Mouse (Mus musculus): ENCODE measurements around the gene Cxcl15.

DNA sequence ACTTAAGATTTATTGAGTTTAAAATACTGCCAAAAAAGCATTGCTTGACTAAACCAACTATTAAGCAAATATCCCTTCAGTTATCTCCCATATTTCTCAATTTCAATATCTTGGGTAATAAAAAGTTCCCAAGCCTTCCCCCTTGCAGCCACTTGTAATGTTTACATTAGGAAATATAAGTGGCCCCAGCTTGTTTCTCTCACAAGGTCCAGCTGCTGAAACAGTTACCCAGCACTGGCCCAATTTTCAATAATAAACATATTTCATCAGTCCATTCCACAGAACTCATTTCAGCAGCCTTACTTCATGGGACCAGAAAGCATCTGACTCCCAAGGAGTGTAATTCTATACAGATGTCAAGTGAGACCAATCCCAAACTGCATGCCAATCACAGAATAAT is 25.4 kb downstream of the Cxcl15 start:
- TF ChIP-seq CTCF (IDR thresholded peaks at IDR 0.05; ENCODE audit: low read depth) = no peak
- TF ChIP-seq EP300 (IDR thresholded peaks at IDR 0.05; ENCODE audit: low read depth) = no peak
